Mouse (Mus musculus) heart, embryonic 10.5 days (tissue): ENCODE results near the gene 9130023H24Rik. TPM values are rescaled to one million over a fixed set of nuclear protein-coding genes. Genes with fewer than 3 reads are reported as not detected.
A peak's percentile ranks its signal among the peaks of the same experiment; 100 is the strongest.

Experiments
- DNase-seq: peaks from one replicate; pipeline ENCODE4 v3.0.0-alpha.2; 2017; ENCODE audit warnings: low spot score
- H3K27ac ChIP-seq: fragments of 300-500 bp; sonication (generic); 2 replicates; pipeline ENCODE4 v1.5.1; 2016; ENCODE audit warnings: mild to moderate bottlenecking
- H3K27me3 ChIP-seq: fragments of 300-500 bp; sonication (generic); 2 replicates; pipeline ENCODE4 v1.6.1; 2016; ENCODE audit warnings: mild to moderate bottlenecking; ENCODE audit not compliant: poor library complexity, insufficient read depth, severe bottlenecking
- H3K36me3 ChIP-seq: fragments of 300-500 bp; sonication (generic); 2 replicates; pipeline ENCODE4 v1.6.1; 2016; ENCODE audit warnings: mild to moderate bottlenecking, moderate library complexity
- H3K4me1 ChIP-seq: fragments of 300-500 bp; sonication (generic); 2 replicates; pipeline ENCODE4 v1.6.1; 2016; ENCODE audit warnings: mild to moderate bottlenecking
- H3K4me3 ChIP-seq: fragments of 300-500 bp; sonication (generic); 2 replicates; pipeline ENCODE4 v1.5.1; 2016; ENCODE audit warnings: mild to moderate bottlenecking, moderate library complexity
- H3K9me3 ChIP-seq: fragments of 300-500 bp; sonication (generic); 2 replicates; pipeline ENCODE4 v1.6.1; 2016; ENCODE audit warnings: mild to moderate bottlenecking, moderate library complexity
- WGBS: fragments of 180-500 bp; shearing (Covaris S2); methylation state at CpG from one replicate; pipeline ENCODE4 v1.1.7; 2016; 5-methylcytosine and 5-hydroxymethylcytosine counted together
- polyA plus RNA-seq: library from polyadenylated mRNA; unstranded; fragments of >200 nt; fragmentation: Nextera tagmentation; extraction: Ambion mirVana; gene quantifications from 2 replicates; pipeline ENCODE4 v1.2.1, GENCODE M21; 2016

The 9130023H24Rik gene
- polyA plus RNA-seq, 1 experiment from 2014 or later = 7.2 TPM

DNA sequence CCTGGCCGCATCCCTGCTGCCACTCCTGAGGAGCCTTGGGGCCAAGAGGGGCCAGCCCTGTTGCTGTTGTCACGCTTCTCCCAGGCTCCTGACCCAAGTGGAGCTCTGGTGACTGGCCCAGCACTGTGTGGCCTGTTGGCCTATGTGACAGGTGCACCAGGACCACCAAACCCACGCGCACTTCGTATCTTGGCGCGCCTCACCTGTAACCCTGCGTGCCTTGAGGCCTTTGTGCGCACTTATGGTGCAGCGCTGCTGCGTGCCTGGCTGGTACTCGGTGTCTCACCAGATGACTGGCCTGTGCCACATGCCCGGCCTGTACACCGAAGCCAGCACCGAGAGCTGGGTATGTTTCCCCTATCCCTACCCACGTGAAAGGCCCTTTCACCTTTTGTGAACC lies 4.5 kb upstream of the 9130023H24Rik start:
- Histone ChIP-seq H3K9me3 (no peaks in the 10 kb centered on the region), H3K27me3 (no peaks in the 10 kb centered on the region), H3K27ac (no peak overlapping the region), H3K4me1 (peaks cover 43% of the 10 kb centered on the region), H3K36me3 (peaks cover 58% of the 10 kb centered on the region), H3K4me3 (no peak overlapping the region)
- DNase-seq = no peak
- WGBS = 94% methylated on average over 16 of the region's 16 CpGs

DNA sequence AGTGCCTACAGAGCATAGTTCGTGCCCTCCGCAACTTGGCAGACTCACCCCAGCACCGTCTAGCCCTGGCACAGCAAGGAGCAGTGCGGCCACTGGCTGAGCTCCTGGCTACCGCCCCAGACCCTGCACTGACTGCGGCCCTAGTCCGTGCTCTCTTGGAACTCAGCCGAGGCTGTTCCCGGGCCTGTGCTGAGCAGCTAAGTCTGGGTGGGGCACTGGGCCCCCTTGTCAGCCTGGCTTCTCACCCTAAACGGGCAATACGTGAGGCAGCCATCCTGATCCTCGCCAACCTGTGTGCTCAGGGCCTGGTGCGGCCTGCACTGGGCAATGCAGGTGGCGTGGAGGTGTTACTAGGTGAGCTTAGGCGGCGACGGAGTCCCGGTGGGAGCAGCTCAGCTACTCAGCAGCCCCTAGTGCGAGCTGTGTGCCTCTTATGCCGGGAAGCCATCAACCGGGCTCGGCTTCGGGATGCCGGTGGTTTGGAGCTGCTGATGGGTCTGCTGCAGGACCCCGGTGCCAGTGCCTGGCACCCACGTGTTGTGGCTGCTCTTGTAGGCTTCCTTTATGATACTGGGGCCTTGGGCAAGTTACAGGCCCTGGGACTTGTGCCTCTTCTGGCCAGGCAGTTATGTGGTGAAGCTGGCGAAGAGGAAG lies 2.4 kb upstream of the 9130023H24Rik start:
- H3K4me1 ChIP-seq = peaks cover 35% of the 10 kb centered on the region
- DNase-seq = peak; percentile 70
- WGBS = 90% methylated on average over 27 of the region's 27 CpGs
- H3K36me3 ChIP-seq = peaks cover 62% of the 10 kb centered on the region
- H3K4me3 ChIP-seq = no peak overlapping the region
- H3K27ac ChIP-seq = 0 out of 2 replicates have a peak overlapping the region, but pooled peaks have one; percentile 13
- no peaks in the 10 kb centered on the region for H3K27me3 ChIP-seq
- no peaks in the 10 kb centered on the region for H3K9me3 ChIP-seq

DNA sequence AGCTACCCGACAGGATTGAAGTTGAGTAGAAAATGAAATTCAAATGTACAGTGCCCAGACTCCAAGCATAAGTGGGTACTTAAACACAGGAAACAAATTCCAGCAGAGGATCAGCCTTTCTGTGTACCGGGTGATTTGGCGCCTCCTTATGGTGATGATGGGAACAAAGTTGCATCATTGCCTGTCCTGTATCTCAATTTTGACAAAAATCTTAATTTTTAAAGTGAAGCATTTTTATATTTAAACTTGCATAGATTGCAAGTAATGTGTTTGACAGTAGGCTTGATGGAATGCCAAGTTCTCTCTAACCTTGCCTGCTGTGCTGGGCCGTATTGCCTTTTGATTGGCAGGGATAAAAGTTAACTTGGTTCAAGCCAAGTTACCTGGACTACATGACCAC lies 1.2 kb upstream of the 9130023H24Rik start:
- H3K9me3 ChIP-seq = no peaks in the 10 kb centered on the region

DNA sequence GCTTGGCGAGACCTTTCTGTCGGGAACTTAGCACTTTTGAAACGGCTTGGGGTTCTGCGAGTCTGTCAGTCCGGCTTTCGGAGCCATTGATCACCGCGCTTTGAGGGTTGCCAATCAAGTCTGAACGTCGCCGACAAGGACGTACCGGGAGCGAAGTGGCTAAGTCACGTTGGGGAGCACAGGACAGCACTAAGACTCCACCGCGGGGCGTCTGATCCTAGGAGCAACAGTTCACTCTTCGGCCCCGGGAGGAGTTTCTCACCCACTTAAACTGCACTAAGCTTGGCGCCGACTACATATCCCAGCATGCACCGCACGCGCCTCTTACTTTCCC lies 271 bp downstream of the 9130023H24Rik start:
- Histone ChIP-seq H3K27me3 (no peaks in the 10 kb centered on the region), H3K36me3 (peaks cover 39% of the 10 kb centered on the region), H3K9me3 (no peaks in the 10 kb centered on the region), H3K4me3 (peak overlapping the region; percentile 79), H3K4me1 (peaks cover 23% of the 10 kb centered on the region), H3K27ac (peak overlapping the region; percentile 97)
- DNase-seq = no peak
- under 1% methylated on average over 25 of the region's 25 CpGs for WGBS

More for the DNA sequence above, 1.2 kb upstream of the 9130023H24Rik start:
- Histone ChIP-seq H3K27me3 (no peaks in the 10 kb centered on the region), H3K4me1 (peaks cover 26% of the 10 kb centered on the region), H3K27ac (peak overlapping the region; percentile 97), H3K36me3 (peaks cover 49% of the 10 kb centered on the region), H3K4me3 (peak overlapping the region; percentile 79)
- peak; percentile 73 for DNase-seq
- WGBS = 29% methylated on average over 4 of the region's 4 CpGs

DNA sequence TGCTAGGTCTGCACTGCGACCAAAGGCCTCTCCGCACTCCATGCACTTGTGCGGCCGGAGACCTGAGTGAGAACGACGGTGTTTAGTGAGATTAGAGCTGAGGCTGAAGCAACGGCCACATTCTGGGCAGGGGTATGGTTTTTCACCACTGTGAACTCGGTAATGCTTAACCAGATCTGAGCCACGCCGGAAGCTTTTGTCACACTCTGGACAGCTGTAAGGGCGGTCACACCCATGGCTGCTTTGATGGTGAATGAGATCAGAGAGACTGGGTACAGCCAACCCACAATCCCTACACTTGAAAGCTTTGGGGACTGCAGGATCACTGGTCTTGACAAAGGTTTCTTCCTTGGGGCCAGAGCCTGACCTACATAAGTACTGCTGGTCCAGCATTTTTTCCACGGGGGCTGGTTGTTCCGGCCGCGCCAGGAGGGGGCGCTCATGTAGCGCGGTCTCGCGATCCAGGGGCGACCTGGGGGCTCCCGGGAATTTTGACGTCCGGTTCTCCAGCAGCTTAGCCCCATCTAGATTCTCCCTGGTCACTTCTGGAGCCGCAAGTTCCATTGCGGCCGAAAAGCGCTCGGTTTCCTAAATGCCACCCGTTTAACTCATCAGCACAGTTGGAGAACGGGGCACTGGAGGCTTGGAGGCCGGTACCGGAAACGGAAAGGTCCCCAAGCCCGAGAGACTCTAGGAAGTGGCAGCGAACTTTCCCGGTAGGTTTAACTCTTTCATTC lies 807 bp downstream of the 9130023H24Rik start, which contains the start of gene Armc5:
Armc5 (plus strand) TSS at position 487 of the 737 bp plus-strand sequence.
- 25% methylated on average over 37 of the region's 37 CpGs for WGBS

DNA sequence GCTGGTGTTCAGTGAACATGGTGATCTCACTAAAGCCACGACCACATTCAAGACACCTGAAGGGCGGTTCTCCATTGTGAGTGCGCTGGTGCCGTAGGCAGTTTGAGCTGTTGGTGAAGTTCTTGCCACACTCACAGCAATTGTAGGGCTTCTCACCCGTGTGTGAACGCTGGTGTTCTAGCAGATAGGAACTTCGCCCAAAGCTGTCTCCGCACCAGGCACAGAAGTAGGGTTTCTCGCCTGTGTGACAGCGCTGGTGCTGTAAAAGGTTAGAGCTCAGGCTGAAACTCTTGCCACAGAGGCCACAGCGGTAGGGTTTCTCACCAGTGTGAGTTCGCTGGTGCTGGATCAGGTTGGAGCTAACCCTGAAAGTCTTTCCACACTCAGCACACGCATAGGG lies 1.4 kb downstream of the 9130023H24Rik start:
- H3K4me3 ChIP-seq = peak overlapping the region; percentile 79; the same call in 1 of the 2 replicates
- peak overlapping the region; percentile 97 for H3K27ac ChIP-seq

More for the DNA sequence above, 807 bp downstream of the 9130023H24Rik start, which contains the start of gene Armc5:
- H3K36me3 ChIP-seq = peaks cover 34% of the 10 kb centered on the region
- H3K4me3 ChIP-seq = peak within 1 kb of the TSS; percentile 79
- peaks cover 23% of the 10 kb centered on the region for H3K4me1 ChIP-seq
- H3K27me3 ChIP-seq = no peaks in the 10 kb centered on the region
- peak within 1 kb of the TSS; percentile 97 for H3K27ac ChIP-seq
- DNase-seq = peak; percentile 91
- no peaks in the 10 kb centered on the region for H3K9me3 ChIP-seq

DNA sequence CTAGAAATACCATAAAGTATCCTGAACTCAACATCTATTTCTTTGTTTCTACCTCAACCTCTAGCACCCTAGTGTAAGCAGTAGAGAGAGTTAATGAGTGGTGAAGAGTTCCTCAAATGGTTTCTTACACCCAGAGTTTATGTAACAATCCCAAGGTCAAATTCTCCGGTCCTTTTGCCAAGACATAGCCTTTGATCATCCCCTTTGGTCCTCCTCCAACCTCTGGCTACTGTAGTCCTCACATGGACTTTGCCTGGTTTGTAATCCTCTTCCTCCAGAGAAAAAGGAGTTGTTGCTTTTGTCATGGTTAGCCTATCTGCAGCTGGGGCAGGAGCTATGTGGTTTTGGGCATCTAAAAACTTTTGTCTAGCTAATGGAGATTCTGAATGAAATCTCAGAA lies 2.4 kb downstream of the 9130023H24Rik start:
- Histone ChIP-seq H3K27me3 (no peaks in the 10 kb centered on the region), H3K4me3 (no peak overlapping the region), H3K36me3 (peaks cover 18% of the 10 kb centered on the region), H3K4me1 (peaks cover 21% of the 10 kb centered on the region), H3K27ac (no peak overlapping the region), H3K9me3 (no peaks in the 10 kb centered on the region)
- DNase-seq = no peak
- WGBS = 79% methylated on average over 1 of the region's 1 CpGs

More for the DNA sequence above, 1.4 kb downstream of the 9130023H24Rik start:
- Histone ChIP-seq H3K9me3 (no peaks in the 10 kb centered on the region), H3K27me3 (no peaks in the 10 kb centered on the region), H3K36me3 (peaks cover 28% of the 10 kb centered on the region), H3K4me1 (peaks cover 23% of the 10 kb centered on the region)
- 87% methylated on average over 13 of the region's 13 CpGs for WGBS
- no peak for DNase-seq

DNA sequence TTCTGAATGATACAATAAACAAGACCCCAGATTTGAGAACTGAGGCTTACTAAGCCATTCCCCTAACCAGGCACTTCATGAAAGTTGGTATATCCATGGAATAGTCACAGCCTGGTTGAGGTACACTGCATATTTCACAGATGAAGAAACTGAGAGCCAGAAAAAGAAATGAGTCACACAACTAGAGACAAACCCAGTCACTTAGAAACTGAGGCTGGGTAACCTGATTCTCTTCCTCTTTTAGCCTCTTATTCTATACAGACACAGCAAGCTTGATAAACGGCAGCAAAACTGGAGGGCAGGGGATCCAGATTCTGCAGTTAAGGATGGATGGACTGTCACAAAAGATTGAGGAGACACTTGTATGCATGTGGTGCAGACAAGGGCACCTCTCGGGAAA lies 3.0 kb downstream of the 9130023H24Rik start:
- Histone ChIP-seq H3K36me3 (peaks cover 11% of the 10 kb centered on the region), H3K27me3 (no peaks in the 10 kb centered on the region), H3K27ac (no peak overlapping the region), H3K4me3 (no peak overlapping the region), H3K9me3 (no peaks in the 10 kb centered on the region), H3K4me1 (peaks cover 14% of the 10 kb centered on the region)
- WGBS = 87% methylated on average over 2 of the region's 2 CpGs
- no peak for DNase-seq

DNA sequence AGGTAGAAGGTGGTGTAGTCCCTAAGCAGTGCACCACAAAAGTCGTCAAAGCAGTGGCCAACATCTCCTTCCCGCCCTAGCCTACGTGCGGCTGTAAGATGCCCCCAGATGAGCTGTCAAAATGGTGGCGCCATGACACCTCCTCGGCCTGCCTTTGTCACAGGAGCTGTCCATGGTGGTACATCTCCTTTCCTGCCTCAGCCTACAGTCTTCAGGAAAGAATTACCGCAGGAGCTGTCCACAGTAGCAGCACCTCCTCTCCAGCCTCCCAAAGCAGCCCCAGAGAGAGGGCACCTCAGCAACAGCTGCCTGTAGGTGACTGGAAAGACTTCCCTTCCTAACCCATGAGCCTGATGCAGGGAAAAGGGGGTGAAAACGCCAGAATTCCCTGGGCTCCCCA lies 6.1 kb downstream of the 9130023H24Rik start:
- H3K4me1 ChIP-seq = peaks cover 2% of the 10 kb centered on the region; the same call in 1 of the 2 replicates
- H3K27me3 ChIP-seq = no peaks in the 10 kb centered on the region
- no peak overlapping the region for H3K4me3 ChIP-seq
- DNase-seq = no peak
- H3K36me3 ChIP-seq = peaks cover 8% of the 10 kb centered on the region; the same call in 1 of the 2 replicates
- H3K27ac ChIP-seq = no peak overlapping the region
- WGBS = 39% methylated on average over 8 of the region's 8 CpGs
- H3K9me3 ChIP-seq = no peaks in the 10 kb centered on the region

DNA sequence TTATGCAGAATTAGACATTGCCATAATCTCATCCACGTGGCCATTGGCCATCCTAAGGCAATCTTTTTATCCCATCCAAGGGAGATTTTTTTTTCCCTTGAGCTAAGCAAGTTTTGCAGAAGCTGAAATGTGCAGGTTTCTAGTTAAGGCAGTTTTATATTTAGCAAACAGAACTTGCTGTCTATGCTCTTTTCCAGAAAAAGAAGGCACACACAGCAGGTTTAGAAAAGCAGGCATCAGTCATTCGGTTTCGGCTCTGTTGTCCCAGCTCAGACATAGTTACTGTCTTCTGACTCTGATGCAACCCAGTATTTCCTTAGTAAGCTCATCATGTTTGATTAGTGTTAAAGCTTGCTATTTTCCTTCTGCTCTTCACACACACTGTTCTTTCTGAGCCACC lies 16.9 kb downstream of the 9130023H24Rik start:
- Histone ChIP-seq H3K9me3 (no peaks in the 10 kb centered on the region), H3K4me3 (no peak overlapping the region), H3K36me3 (no peaks in the 10 kb centered on the region), H3K4me1 (no peaks in the 10 kb centered on the region), H3K27ac (no peak overlapping the region), H3K27me3 (no peaks in the 10 kb centered on the region)
- no peak for DNase-seq
- 90% methylated on average over 3 of the region's 3 CpGs for WGBS

DNA sequence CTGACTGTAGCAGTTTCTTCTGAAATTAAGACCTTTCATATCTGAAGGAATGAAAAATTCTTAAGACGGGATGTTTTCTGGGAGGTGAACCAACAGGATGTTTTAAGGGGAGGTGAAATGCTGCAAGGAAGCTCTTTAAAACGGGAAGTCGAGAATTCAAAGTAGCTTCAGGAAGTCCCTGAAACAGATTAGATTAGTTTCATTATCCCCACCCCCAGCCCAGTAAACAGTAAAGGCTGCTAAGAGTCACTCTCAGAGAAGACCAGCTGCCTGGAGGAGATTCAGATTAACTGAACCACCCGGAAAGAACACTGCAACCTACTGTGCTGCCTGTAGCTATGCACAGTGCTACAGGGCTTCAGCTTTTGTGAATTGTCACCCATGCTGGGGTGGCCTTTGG lies 17.9 kb downstream of the 9130023H24Rik start:
- Histone ChIP-seq H3K4me1 (no peaks in the 10 kb centered on the region), H3K4me3 (no peak overlapping the region), H3K27ac (no peak overlapping the region), H3K9me3 (no peaks in the 10 kb centered on the region), H3K36me3 (no peaks in the 10 kb centered on the region), H3K27me3 (no peaks in the 10 kb centered on the region)
- no peak for DNase-seq
- 55% methylated on average over 4 of the region's 4 CpGs for WGBS

DNA sequence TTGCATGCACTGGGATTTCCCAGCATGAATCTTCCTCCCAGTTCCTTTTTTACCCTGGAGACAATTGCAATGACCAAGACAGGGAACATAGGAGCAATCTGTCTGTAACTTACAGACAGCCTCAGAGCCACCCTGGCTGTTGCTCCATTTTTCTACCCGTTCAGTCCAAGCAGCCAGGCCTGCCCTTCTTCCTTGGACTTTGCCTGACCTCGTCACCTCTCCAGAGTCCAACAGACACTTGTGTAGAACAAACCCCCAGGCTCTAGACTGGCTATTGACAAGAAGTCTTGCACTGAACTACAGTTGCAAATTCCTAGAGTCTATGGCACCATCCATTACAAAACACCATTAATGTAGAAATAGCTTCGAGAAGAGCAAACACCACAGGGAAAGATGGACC lies 28.0 kb downstream of the 9130023H24Rik start:
- no peak for DNase-seq
- no peaks in the 10 kb centered on the region; the same call in 1 of the 2 replicates for H3K27me3 ChIP-seq
- WGBS = 57% methylated on average over 3 of the region's 3 CpGs
- no peaks in the 10 kb centered on the region for H3K9me3 ChIP-seq
- no peaks in the 10 kb centered on the region for H3K36me3 ChIP-seq
- no peaks in the 10 kb centered on the region for H3K4me1 ChIP-seq
- H3K27ac ChIP-seq = no peak overlapping the region
- no peak overlapping the region for H3K4me3 ChIP-seq

DNA sequence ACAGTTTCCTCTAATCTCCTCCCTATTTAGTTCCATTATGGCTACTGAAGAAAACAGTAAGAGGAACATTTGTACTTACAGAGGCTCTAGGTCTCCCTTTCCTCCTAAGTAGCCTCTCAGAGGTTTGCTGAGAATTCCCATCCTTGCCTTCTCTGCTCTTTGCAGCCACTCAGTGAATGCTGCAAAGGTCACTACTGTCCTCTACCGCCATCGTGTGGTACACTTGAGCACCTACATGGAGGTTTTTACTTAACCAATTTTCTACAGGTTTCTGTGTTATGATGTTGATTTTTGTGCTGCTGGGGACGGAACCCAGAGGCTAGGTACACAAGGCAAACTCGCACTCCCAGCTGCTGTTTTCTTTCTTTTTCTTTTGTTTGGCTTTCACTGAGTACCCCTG lies 29.6 kb downstream of the 9130023H24Rik start:
- WGBS = 9% methylated on average over 4 of the region's 4 CpGs
- Histone ChIP-seq H3K4me1 (peaks cover 3% of the 10 kb centered on the region; the same call in 1 of the 2 replicates), H3K9me3 (no peaks in the 10 kb centered on the region), H3K27ac (no peak overlapping the region), H3K4me3 (no peak overlapping the region), H3K36me3 (peaks cover 4% of the 10 kb centered on the region; the same call in 1 of the 2 replicates), H3K27me3 (no peaks in the 10 kb centered on the region)
- peak; percentile 81 for DNase-seq
